Mouse (Mus musculus) liver, adult 2 months (tissue): ENCODE measurements at regions not wholly inside any gene's neighbourhood (a gene's known extent, or its start where the extent isn't known, plus 50 kb on each side); places are given as distances from the start of the nearest gene placed in this dataset.

Experiments
- CTCF ChIP-seq: fragments of 200-500 bp; IDR thresholded peaks from 2 replicates; pipeline ENCODE4 v1.5.1; 2011; ENCODE audit warnings: low read depth, low read length, control low read depth
- POLR2A ChIP-seq: fragments of 200-500 bp; IDR thresholded peaks from 2 replicates; pipeline ENCODE4 v1.6.1; 2011; ENCODE audit warnings: low read length, control low read depth; ENCODE audit not compliant: insufficient read depth; ENCODE audit errors: extremely low read depth

DNA sequence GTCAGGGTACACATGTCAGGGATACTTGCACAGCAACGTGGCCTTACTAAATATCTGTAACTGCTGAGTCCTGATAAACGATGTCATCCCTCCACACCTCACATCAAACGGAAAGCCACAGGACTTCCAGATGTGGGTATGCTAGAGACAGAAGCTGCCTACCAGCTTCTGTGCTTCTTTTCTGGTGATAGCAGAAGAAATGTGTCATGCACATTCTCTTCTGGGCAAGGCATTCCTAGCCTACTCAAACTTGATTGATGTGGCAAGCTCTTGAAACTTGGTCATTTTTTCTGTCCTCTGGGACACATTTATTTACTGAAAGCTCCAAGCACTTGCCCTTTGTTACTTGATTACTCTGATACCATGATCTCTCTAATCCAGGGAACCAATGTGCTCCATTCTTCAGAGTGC, 282.8 kb upstream of the Gm9747 start:
- no peak for TF ChIP-seq POLR2A
- no peak for TF ChIP-seq CTCF
